Mouse (Mus musculus): Measurements from ENCODE around the gene Pdlim7.

Gene Pdlim7

GRCm38 (mm10) chr13:55486916-55487577 lies 26.4 kb downstream of the Pdlim7 start:
- DNase-seq (ENCODE audit: low read depth in 1 of 2, low spot score in 2 of 2) = no peak

GRCm38 (mm10) chr13:55486029-55486794 lies 27.3 kb downstream of the Pdlim7 start:
- DNase-seq (ENCODE audit: low read depth in 1 of 2, low spot score in 2 of 2) = no peak

- DNase-seq (ENCODE audit: low read depth in 1 of 2, low spot score in 2 of 2) = no peak
These were observed 28.9 kb downstream of the Pdlim7 start for GRCm38 (mm10) chr13:55484520-55485088.

GRCm38 (mm10) chr13:55483593-55483992 lies 29.9 kb downstream of the Pdlim7 start:
- DNase-seq (ENCODE audit: low read depth in 1 of 2, low spot score in 2 of 2) = no peak

GRCm38 (mm10) chr13:55483071-55483470 lies 30.4 kb downstream of the Pdlim7 start:
- DNase-seq (ENCODE audit: low read depth in 1 of 2, low spot score in 2 of 2) = no peak

GRCm38 (mm10) chr13:55482542-55482941 lies 30.9 kb downstream of the Pdlim7 start:
- no peak for DNase-seq (ENCODE audit: low read depth in 1 of 2, low spot score in 2 of 2)

- DNase-seq (ENCODE audit: low read depth in 1 of 2, low spot score in 2 of 2) = no peak
These were observed 33.5 kb downstream of the Pdlim7 start for GRCm38 (mm10) chr13:55479929-55480328.

GRCm38 (mm10) chr13:55479008-55479407 lies 34.5 kb downstream of the Pdlim7 start:
- peak; percentile 47 to 51 for DNase-seq (ENCODE audit: low read depth in 1 of 2, low spot score in 2 of 2)

- DNase-seq (ENCODE audit: low read depth in 1 of 2, low spot score in 2 of 2) = no peak
These were observed 35.4 kb downstream of the Pdlim7 start for GRCm38 (mm10) chr13:55478036-55478435.

- DNase-seq (ENCODE audit: low read depth in 1 of 2, low spot score in 2 of 2) = no peak
These were observed 36.0 kb downstream of the Pdlim7 start for GRCm38 (mm10) chr13:55477492-55477891.

GRCm38 (mm10) chr13:55476256-55476655 lies 37.2 kb downstream of the Pdlim7 start:
- no peak for DNase-seq (ENCODE audit: low read depth in 1 of 2, low spot score in 2 of 2)

GRCm38 (mm10) chr13:55475750-55476149 lies 37.7 kb downstream of the Pdlim7 start:
- no peak for DNase-seq (ENCODE audit: low read depth in 1 of 2, low spot score in 2 of 2)

- no peak for DNase-seq (ENCODE audit: low read depth in 1 of 2, low spot score in 2 of 2)
These were observed 38.8 kb downstream of the Pdlim7 start for GRCm38 (mm10) chr13:55474621-55475069.

GRCm38 (mm10) chr13:55473961-55474360 lies 39.5 kb downstream of the Pdlim7 start:
- DNase-seq (ENCODE audit: low read depth in 1 of 2, low spot score in 2 of 2) = no peak

GRCm38 (mm10) chr13:55473076-55473831 lies 40.2 kb downstream of the Pdlim7 start:
- no peak for DNase-seq (ENCODE audit: low read depth in 1 of 2, low spot score in 2 of 2)

GRCm38 (mm10) chr13:55472132-55473022 lies 41.1 kb downstream of the Pdlim7 start:
- DNase-seq (ENCODE audit: low read depth in 1 of 2, low spot score in 2 of 2) = peak in 1 of 2 experiments; percentile 45

- DNase-seq (ENCODE audit: low read depth in 1 of 2, low spot score in 2 of 2) = no peak
These were observed 41.7 kb downstream of the Pdlim7 start for GRCm38 (mm10) chr13:55471819-55472131.

- peak; percentile 44 to 80 for DNase-seq (ENCODE audit: low read depth in 1 of 2, low spot score in 2 of 2)
These were observed 42.2 kb downstream of the Pdlim7 start for GRCm38 (mm10) chr13:55471156-55471818.

GRCm38 (mm10) chr13:55470372-55470771 lies 43.1 kb downstream of the Pdlim7 start:
- no peak for DNase-seq (ENCODE audit: low read depth in 1 of 2, low spot score in 2 of 2)

Measured in monocyte, adult 2 months (primary cell).